Mouse (Mus musculus): Measurements from ENCODE around the gene Sez6. TPM values are rescaled to one million over a fixed set of nuclear protein-coding genes. Genes with fewer than 3 reads are reported as not detected.

Sez6 gene
- 47.3 and 48.7 TPM in 2 replicates for polyA plus RNA-seq (2016; fragmentation: Nextera tagmentation; extraction: Ambion mirVana)

GRCm38 (mm10) chr11:77930751-77931540 is at the start of gene Sez6:
Gene Sez6 (plus strand): TSS chr11:77930800.
- under 1% methylated on average over 88 of the region's 94 CpGs for WGBS
- H3K27me3 ChIP-seq = peaks cover 66% of the 10 kb centered on the region

GRCm38 (mm10) chr11:77884524-77885245 is 45.9 kb upstream of the Sez6 start:
- H3K9me3 ChIP-seq (replicated peaks) = no peaks in the 10 kb centered on the region
- H3K27me3 ChIP-seq = peaks cover 27% of the 10 kb centered on the region

More at GRCm38 (mm10) chr11:77930751-77931540, at the start of gene Sez6:
- Histone ChIP-seq H3K36me3 (no peaks in the 10 kb centered on the region), H3K4me1 (peaks cover 63% of the 10 kb centered on the region), H3K9me3 (replicated peaks) (no peaks in the 10 kb centered on the region), H3K4me3 (peak within 1 kb of the TSS; percentile 66), H3K4me2 (replicated peaks) (peak within 1 kb of the TSS; percentile 94), H3K27ac (peak within 1 kb of the TSS; percentile 93), H3K9ac (peak within 1 kb of the TSS; percentile 83)
- peak; percentile 57 for ATAC-seq (ENCODE audit: low FRiP score)

GRCm38 (mm10) chr11:77885246-77885575 is 45.4 kb upstream of the Sez6 start:
- Histone ChIP-seq H3K4me2 (replicated peaks) (peak overlapping the region; percentile 16), H3K9ac (peak overlapping the region; percentile 35; the same call in 1 of the 2 replicates), H3K27me3 (peaks cover 30% of the 10 kb centered on the region), H3K9me3 (replicated peaks) (no peaks in the 10 kb centered on the region), H3K4me3 (no peak overlapping the region), H3K36me3 (no peaks in the 10 kb centered on the region), H3K4me1 (peaks cover 46% of the 10 kb centered on the region), H3K27ac (peak overlapping the region; percentile 87)
- peak; percentile 82 for ATAC-seq (ENCODE audit: low FRiP score)
- WGBS = 32% methylated on average over 8 of the region's 8 CpGs

More at GRCm38 (mm10) chr11:77884524-77885245, 45.9 kb upstream of the Sez6 start:
- Histone ChIP-seq H3K4me2 (replicated peaks) (peak overlapping the region; percentile 16; the same call in 1 of the 2 replicates), H3K9ac (peak overlapping the region; percentile 35; the same call in 1 of the 2 replicates), H3K36me3 (no peaks in the 10 kb centered on the region), H3K4me3 (no peak overlapping the region), H3K27ac (peak overlapping the region; percentile 87), H3K4me1 (peaks cover 46% of the 10 kb centered on the region)
- peak; percentile 6; the same call in 1 of the 2 replicates for ATAC-seq (ENCODE audit: low FRiP score)
- 29% methylated on average over 10 of the region's 10 CpGs for WGBS

- peak overlapping the region; percentile 20 for H3K9ac ChIP-seq
- peak; percentile 76 for ATAC-seq (ENCODE audit: low FRiP score)
Observed at GRCm38 (mm10) chr11:77887373-77887960, 43.1 kb upstream of the Sez6 start.

GRCm38 (mm10) chr11:77888846-77889245 is 41.8 kb upstream of the Sez6 start:
- H3K4me1 ChIP-seq = peaks cover 75% of the 10 kb centered on the region
- 90% methylated on average over 5 of the region's 5 CpGs for WGBS

More at GRCm38 (mm10) chr11:77887373-77887960, 43.1 kb upstream of the Sez6 start:
- H3K27me3 ChIP-seq = peaks cover 26% of the 10 kb centered on the region
- WGBS = 24% methylated on average over 17 of the region's 17 CpGs
- H3K36me3 ChIP-seq = no peaks in the 10 kb centered on the region
- no peaks in the 10 kb centered on the region for H3K9me3 ChIP-seq (replicated peaks)
- peaks cover 62% of the 10 kb centered on the region for H3K4me1 ChIP-seq
- H3K4me3 ChIP-seq = no peak overlapping the region
- H3K4me2 ChIP-seq (replicated peaks) = peak overlapping the region; percentile 17; the same call in 1 of the 2 replicates
- H3K27ac ChIP-seq = peak overlapping the region; percentile 87

GRCm38 (mm10) chr11:77889484-77889883 is 41.1 kb upstream of the Sez6 start:
- Histone ChIP-seq H3K4me1 (peaks cover 75% of the 10 kb centered on the region), H3K27ac (no peak overlapping the region), H3K4me2 (replicated peaks) (no peak overlapping the region), H3K9ac (no peak overlapping the region), H3K27me3 (peaks cover 15% of the 10 kb centered on the region), H3K36me3 (no peaks in the 10 kb centered on the region), H3K9me3 (replicated peaks) (no peaks in the 10 kb centered on the region), H3K4me3 (no peak overlapping the region)
- no peak for ATAC-seq (ENCODE audit: low FRiP score)
- WGBS = 57% methylated on average over 2 of the region's 2 CpGs

More at GRCm38 (mm10) chr11:77888846-77889245, 41.8 kb upstream of the Sez6 start:
- ATAC-seq (ENCODE audit: low FRiP score) = no peak
- Histone ChIP-seq H3K4me2 (replicated peaks) (no peak overlapping the region), H3K27ac (peak overlapping the region; percentile 45; the same call in 1 of the 2 replicates), H3K4me3 (no peak overlapping the region), H3K36me3 (no peaks in the 10 kb centered on the region), H3K27me3 (peaks cover 18% of the 10 kb centered on the region), H3K9me3 (replicated peaks) (no peaks in the 10 kb centered on the region), H3K9ac (no peak overlapping the region)

GRCm38 (mm10) chr11:77890648-77891258 is 39.8 kb upstream of the Sez6 start:
- H3K4me3 ChIP-seq = no peak overlapping the region
- ATAC-seq (ENCODE audit: low FRiP score) = no peak
- H3K27me3 ChIP-seq = peaks cover 15% of the 10 kb centered on the region
- H3K27ac ChIP-seq = 0 out of 2 replicates have a peak overlapping the region, but pooled peaks have one; percentile 23
- WGBS = 47% methylated on average over 2 of the region's 2 CpGs
- no peak overlapping the region for H3K9ac ChIP-seq
- no peak overlapping the region for H3K4me2 ChIP-seq (replicated peaks)
- no peaks in the 10 kb centered on the region for H3K9me3 ChIP-seq (replicated peaks)
- H3K36me3 ChIP-seq = no peaks in the 10 kb centered on the region
- H3K4me1 ChIP-seq = peaks cover 71% of the 10 kb centered on the region

- Histone ChIP-seq H3K4me3 (peak overlapping the region; percentile 0; the same call in 1 of the 2 replicates), H3K27me3 (peaks cover 21% of the 10 kb centered on the region), H3K9me3 (replicated peaks) (no peaks in the 10 kb centered on the region), H3K9ac (no peak overlapping the region; the same call in 1 of the 2 replicates), H3K27ac (peak overlapping the region; percentile 88), H3K4me1 (peaks cover 72% of the 10 kb centered on the region), H3K4me2 (replicated peaks) (peak overlapping the region; percentile 29; the same call in 1 of the 2 replicates), H3K36me3 (no peaks in the 10 kb centered on the region)
- WGBS = 7% methylated on average over 5 of the region's 5 CpGs
- ATAC-seq (ENCODE audit: low FRiP score) = no peak
Observed at GRCm38 (mm10) chr11:77892883-77893282, 37.7 kb upstream of the Sez6 start.

- Histone ChIP-seq H3K4me3 (peak overlapping the region; percentile 0; the same call in 1 of the 2 replicates), H3K36me3 (no peaks in the 10 kb centered on the region), H3K27ac (peak overlapping the region; percentile 88), H3K9ac (peak overlapping the region; percentile 37; the same call in 1 of the 2 replicates), H3K4me1 (peaks cover 73% of the 10 kb centered on the region), H3K27me3 (peaks cover 25% of the 10 kb centered on the region), H3K4me2 (replicated peaks) (peak overlapping the region; percentile 29), H3K9me3 (replicated peaks) (no peaks in the 10 kb centered on the region)
- WGBS = 20% methylated on average over 6 of the region's 6 CpGs
- ATAC-seq (ENCODE audit: low FRiP score) = no peak
Observed at GRCm38 (mm10) chr11:77893283-77893682, 37.3 kb upstream of the Sez6 start.

GRCm38 (mm10) chr11:77893787-77894718 is 36.5 kb upstream of the Sez6 start, which contains the start of gene Pipox:
Gene Pipox (minus strand): TSS chr11:77894096.
- H3K27me3 ChIP-seq = peaks cover 29% of the 10 kb centered on the region
- H3K36me3 ChIP-seq = no peaks in the 10 kb centered on the region
- peaks cover 75% of the 10 kb centered on the region for H3K4me1 ChIP-seq
- peak within 1 kb of the TSS; percentile 88 for H3K27ac ChIP-seq
- peak within 1 kb of the TSS; percentile 0; the same call in 1 of the 2 replicates for H3K4me3 ChIP-seq
- no peaks in the 10 kb centered on the region for H3K9me3 ChIP-seq (replicated peaks)
- peak within 1 kb of the TSS; percentile 29 for H3K4me2 ChIP-seq (replicated peaks)
- peak; percentile 88 for ATAC-seq (ENCODE audit: low FRiP score)
- H3K9ac ChIP-seq = peak within 1 kb of the TSS; percentile 37; the same call in 1 of the 2 replicates
- 9% methylated on average over 11 of the region's 11 CpGs for WGBS

All from hindbrain, embryonic 12.5 days (tissue).